Mouse (Mus musculus) spleen, embryonic (tissue): Measurements from ENCODE around the gene Osbpl3.

Experiments
- CTCF ChIA-PET: fragments of 350-600 bp; sonication (Branson Sonifier 250); formaldehyde crosslinking; loops from one replicate; lab custom pipeline; 2022; lab: Charles Lee

Gene Osbpl3

DNA sequence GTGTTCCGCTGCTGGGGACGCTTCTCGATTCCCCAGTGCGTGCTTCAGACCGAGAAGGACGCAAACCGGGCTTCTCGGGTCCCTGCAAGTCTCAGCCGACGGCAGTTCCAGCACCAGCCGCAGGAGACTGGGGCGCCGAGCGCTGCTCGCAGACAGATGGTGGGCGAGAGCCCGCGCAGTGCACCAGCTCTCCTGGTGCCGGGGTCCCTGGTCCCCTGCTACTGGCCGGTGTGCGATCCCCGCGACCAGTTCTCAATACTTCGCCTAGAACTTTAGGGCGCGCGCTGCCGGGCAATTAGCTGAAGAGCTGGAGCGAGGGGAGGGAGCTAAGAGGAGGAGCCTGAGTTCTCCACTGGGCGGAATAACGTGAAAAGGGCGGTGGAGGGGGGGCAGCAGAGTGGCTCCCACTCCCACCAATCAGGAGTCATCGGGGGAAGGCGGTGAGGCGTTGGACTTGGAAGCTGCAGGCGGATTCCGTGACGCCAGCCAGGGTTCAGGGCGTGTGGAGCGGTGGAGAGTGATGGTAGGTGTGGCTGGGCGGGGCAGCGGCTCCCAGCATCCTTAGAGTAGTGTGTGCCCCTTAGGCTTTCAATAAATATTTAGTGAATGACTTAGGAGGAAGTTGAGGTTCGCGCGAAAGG lies at the start of gene Osbpl3:
TSS of gene Osbpl3 (minus strand) at position 373 of the 641 bp plus-strand sequence.
- CTCF ChIA-PET: no interaction called here

DNA sequence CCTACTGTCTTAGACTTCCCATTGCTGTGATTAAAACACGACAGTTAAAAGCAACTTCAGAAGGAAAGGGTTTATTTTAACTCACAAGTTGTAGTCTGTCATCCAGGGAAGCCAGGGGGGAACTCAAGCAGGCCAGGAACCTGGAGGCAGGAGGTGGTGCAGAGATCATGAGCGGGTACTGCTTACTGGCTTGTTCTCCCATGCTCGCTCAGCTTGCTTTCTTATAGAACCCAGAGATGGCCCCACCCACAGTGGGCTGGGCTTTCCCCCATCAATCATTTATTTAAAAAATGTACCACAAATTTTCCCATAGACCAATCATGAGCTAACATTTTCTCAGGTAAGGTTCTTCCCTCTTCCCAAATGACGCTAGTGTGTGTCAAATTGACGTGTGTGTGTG lies 49.5 kb upstream of the Osbpl3 start:
- CTCF ChIA-PET: no interaction called here

DNA sequence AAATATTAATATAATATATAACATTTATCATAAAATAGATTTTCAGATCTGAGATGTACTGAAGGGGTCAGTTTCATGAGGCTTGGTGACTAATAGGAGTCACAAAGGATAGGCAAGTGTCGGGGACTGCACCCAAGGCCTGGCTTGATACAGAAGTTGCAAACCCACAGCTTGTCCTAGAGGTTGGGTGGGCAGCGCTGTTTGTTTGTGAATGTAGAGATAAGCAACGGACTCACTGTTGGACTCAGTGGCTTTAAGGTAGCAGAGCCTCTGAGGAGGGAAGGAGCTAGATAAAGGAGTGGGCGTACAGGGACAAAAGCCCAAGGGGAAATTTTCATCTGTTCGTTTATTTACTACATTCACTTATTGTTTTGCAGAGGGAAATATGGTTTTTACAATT lies 48.7 kb upstream of the Osbpl3 start:
- CTCF ChIA-PET: no interaction called here

DNA sequence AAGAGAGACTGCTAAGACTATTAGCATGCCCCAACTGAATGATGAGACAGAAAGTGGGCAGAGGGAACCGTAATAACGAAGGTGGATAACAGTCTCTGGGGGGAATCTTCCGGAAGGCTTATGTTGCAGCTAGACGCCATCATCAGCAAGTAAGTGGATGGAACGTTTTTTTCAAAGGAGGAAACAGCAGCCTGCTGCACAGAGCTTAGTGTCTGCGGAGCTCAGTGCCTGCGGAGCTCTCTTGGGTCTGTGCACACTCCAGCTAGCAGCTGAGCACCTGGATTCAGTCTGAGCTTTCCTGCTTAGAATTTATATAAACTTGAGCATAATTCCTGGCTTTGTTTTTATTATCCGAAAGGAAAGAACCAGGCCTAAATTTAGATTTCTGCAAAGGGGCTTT lies 47.8 kb upstream of the Osbpl3 start:
- CTCF ChIA-PET: no interaction called here

DNA sequence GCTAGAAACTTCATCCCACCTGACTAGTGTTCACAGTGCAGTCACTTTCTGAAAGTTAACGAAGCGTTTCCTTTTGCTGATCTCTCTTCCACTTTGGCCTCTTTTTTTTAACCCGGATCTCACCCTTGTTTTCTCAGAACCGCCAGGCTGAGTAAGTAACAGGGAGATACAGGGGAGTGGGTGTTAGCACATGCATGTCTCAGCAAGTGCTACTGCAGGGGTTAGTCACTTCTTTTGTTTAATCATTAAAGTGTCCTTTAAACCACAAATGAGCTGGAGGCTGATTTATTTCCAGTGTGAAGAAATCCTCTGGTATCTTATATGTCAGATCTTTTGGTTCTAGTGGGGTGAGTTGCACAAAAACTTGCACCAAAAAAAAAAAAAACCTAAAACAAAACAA lies 47.0 kb upstream of the Osbpl3 start:
- CTCF ChIA-PET: no interaction called here

DNA sequence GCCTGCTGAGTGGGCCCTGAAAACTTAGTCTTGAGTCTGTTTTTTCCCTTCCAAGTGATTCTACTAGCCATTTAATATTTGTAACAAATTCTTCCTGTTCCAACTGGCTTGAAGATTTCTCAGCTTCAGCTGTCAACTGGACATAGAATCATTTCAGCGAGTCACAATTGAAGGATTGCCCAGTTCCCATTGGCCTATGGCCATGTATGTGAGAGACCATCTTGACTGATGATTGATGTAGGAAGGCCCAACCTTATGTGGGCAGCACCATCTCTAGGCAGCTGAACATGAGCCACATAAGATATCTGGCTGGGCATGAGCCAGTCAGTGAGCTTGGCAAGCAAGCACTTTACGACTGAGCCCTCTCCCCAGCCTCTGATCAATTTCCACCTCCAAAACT lies 42.3 kb upstream of the Osbpl3 start:
- CTCF ChIA-PET: no interaction called here

DNA sequence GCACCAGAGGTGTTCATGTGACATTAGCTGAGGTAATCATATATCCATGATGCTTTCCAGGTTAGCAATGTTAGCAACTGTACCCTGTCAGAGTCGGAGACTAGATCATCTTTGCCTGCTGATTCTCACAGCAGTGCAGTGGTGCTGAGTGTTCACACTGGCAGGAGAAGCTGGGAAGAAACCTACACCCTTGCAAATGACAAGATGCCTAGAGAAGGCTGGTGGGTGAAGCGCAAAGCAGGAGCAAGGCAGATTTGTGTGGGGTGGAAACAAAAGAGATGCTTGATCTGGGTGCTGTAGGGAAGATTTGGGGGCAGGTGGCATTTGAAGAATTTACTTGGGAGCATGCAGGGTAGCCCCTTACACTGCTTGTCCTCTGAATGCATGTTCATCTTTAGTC lies 34.5 kb upstream of the Osbpl3 start:
- CTCF ChIA-PET: no interaction called here

DNA sequence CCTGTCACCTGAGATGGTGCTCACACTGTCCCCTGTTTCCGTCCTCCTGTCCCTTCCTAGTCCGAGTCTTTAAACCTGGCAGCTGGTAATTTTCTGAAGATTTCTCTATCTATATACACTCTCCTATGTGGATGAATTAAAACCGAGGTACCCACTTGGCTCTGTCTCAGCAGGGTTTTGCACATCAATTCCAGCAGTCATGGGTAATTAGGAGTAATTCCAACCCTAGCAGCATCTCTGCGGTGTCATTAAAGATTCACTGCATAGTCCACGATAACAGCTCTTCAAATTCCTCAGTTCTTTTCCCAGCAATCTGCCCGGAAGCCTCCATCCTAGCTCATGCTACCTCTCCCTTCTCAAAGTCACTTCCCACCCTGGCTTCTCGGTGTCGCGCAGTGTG lies 33.4 kb upstream of the Osbpl3 start:
- CTCF ChIA-PET: no interaction called here

DNA sequence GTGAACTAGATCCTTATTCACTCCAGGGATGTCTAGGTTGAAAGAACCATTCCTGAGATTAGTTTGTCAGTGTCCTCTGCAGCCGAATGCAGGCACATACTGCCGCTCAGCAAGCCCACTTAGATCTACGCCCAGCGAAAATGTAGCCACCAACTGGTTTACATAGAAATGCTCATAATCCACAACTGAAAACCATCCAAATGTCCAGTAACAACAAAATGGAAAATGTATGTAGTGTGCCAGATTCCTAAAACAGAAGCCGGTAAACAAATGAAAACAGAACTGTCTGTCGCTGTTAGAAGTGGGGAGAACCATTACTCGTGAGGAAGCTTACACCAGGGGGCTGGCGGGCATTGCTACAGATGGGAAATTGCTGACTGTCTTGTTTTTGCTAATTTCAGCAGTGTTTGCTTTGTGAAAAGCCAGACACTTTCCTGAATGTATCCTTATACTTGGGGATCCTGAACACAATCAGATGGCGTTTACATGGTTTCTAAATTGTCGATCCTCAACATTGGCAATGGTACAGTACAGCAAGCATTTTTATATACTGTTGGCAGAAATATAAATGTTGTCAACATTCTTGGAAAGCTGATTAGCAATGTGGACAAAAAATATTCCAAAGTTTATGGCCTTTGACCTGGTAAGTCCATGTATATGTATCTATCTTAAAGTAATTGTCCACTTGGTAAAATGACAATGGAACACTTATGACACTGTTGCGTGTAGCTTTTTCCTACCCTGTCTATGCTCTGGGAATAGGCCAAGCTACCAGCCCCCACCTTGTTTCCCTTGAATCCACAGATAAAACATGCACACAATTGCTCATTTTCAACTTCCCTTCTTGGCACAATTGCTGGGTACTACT lies 30.3 kb upstream of the Osbpl3 start:
- CTCF ChIA-PET: no interaction called here

DNA sequence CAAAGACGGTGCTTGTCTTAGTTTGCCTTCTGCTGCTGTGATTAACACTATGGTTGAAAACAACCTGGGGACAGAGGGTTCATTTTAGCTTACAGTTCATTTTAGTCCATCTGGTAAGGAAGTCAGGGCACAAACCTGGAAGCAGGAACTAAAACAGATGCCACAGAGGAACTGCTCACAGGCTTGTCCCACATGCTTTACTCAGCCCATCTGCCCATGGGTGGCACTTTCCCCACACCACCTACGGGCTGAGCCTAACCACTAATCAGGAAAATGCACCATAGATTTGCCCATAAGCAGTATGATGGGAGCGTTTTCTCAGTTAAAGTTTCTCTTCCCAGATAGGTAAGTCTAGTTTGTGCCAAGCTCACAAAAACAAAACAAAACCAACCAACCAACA lies 27.4 kb upstream of the Osbpl3 start:
- CTCF ChIA-PET: no interaction called here

DNA sequence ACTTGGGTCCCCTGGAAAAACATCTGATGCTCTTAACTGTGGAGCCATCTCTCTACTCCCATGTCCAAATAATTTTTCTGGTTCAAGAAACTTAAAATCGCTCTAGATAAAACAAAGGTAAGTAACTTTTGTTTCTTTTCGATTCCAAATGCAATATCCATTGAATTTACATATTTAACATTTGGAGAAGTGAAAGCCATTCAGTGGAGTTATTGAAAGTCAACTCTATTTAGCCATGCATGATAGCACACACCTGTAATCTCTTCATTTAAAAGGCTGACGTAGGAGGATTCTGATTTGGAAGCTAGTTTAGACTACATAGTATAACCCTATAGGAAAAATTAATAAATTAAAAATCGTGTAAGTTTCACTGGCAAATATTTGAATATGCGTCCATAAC lies 25.5 kb upstream of the Osbpl3 start:
- CTCF ChIA-PET: no interaction called here

DNA sequence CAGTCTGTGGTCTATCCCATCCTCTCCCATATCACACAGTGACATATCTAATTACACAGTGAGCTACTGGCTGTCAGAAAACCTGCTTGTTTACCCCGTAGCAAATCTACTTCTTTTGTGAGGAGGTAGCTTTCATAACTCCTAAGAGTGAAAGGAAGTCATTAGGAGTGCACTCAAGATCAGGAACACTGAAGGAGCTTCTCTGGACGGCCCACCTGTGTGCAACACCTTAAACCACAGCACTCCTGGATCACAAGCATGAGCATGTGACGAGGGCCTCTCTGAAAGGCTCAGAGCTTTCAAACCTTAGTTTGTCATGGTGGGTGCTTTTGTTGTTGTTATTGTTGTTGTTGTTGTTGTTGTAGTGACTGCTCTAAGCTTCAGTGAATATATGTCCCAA lies 10.4 kb upstream of the Osbpl3 start:
- CTCF ChIA-PET: no interaction called here

DNA sequence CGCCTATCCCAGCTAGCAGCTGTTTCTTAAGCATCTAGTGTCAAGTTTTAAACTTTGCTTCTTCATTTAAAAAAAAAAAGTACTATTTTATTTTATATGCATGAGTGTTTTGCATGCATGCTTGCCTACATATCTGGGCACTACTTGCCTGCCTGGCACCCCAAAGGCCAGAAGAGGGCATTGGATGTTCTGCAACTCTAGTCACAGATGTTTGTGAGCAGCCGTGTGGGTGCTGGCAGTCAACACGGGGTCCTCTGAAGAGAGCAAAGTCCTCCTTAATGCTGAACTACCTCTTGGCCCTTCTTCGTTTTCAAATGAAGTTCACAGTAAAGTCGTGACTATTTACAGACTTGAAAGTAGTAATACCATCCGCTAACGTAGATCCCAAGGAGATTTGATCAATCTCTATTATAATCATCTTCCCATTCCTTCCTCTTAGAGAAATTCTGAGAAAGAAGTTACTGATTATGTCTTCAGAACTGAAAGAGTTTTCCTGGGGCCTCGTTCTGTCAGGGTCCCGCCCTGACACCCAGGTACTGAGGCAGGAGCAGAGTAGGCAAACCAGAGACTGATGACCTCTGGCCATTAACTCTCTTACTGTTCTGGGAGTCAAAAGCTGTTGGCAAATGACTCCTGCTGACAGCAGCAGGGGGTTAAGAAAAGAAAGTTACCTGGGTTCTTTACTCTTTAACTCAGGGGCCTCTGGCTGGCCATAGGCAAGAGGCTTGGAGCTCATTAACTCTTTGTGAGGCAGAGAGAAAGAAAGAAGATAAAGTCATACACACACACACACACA lies 8.9 kb upstream of the Osbpl3 start:
- CTCF ChIA-PET: no interaction called here

DNA sequence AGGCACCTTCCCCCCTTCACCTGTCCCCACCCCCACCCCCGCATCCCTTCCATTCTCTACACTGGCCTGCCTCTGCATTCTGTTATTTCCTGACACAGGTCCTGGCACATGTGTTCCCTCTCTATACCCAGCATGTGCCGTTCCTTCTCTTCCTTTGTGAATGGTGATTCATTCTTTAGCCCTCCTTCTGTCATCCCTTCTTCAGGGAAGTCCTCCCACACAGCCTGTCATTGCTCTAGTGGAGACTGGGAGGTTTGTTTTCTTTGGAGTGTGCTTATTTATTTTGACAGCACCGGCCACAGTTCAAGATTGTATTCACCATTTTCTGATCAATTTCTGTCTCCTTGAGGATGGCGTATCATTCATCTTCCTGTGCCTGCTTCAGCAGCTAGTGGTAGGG lies 6.0 kb upstream of the Osbpl3 start:
- CTCF ChIA-PET: no interaction called here

DNA sequence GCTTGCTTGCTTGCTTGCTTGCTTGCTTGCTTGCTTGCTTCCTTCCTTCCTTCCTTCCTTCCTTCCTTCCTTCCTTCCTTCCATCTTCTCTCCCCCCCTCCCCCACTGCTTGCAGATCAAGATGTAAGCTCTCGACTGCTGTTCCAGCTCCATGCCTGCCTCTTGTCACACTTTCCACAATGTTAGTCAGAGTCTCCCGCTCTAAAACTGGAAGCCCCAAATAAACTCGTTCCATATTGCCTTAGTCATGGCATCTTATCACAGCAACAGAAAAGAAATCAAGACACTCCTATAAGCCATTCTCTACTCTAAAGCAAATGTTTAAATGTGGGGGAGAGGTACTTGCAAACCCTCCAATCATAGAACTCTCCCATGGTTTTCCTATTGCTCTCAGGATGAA lies 5.6 kb upstream of the Osbpl3 start:
- CTCF ChIA-PET: no interaction called here

DNA sequence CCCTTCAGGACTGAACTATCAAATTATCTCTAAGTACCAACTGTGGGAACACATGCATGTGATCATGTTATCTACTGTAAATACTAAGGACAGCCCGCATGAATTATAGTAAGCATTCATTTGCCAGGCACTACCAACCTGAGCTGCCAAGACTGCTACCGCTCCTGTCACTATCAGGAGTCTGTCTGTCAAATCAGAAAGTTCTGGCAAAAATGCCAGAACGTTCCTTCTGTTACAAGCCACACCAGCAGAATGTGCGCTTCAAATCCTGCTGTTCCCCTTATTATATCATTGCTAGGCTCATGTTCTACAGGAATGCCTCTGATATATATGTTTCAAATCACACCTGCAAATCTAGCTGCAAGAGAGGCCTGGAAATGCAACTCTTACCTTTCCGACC lies 4.6 kb upstream of the Osbpl3 start:
- CTCF ChIA-PET: no interaction called here

DNA sequence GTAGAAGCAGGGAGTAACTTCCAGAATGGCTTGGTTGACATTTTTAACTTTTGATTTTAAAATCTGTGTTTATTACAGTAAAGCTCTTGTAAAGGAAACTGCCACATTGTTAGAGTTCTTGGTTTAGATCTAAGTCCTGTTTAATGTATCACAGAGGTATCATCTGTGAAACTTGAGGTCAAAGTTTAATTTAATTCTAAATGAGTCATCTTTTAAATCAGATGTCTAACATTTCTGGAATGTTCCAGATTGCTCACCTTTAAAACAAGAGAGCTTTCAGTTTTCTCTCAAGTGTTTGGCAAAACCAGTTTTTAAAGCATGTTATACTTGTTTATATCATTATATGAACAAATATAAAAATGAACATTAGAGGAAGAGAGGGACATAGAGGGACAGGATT lies 4.2 kb upstream of the Osbpl3 start:
- CTCF ChIA-PET: no interaction called here

DNA sequence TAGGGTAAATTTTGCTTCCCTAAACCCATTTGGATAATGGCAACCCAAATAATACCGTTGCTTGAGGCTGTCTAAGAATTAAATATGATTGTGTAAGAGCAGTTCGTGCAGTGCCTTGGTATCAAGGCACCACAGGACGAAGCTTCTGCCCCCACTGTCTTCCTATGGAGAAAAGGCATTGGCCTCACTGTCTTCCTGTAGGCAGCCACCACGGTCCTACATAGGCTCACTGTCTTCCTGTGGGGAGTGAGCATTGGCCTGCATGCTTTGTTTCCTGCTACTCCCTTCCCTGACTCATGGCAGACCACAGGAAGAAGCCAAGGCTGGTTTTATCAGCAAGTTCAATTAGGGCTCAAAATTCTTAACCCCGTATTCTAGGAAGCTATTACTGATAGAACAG lies 3.3 kb upstream of the Osbpl3 start:
- CTCF ChIA-PET: no interaction called here

DNA sequence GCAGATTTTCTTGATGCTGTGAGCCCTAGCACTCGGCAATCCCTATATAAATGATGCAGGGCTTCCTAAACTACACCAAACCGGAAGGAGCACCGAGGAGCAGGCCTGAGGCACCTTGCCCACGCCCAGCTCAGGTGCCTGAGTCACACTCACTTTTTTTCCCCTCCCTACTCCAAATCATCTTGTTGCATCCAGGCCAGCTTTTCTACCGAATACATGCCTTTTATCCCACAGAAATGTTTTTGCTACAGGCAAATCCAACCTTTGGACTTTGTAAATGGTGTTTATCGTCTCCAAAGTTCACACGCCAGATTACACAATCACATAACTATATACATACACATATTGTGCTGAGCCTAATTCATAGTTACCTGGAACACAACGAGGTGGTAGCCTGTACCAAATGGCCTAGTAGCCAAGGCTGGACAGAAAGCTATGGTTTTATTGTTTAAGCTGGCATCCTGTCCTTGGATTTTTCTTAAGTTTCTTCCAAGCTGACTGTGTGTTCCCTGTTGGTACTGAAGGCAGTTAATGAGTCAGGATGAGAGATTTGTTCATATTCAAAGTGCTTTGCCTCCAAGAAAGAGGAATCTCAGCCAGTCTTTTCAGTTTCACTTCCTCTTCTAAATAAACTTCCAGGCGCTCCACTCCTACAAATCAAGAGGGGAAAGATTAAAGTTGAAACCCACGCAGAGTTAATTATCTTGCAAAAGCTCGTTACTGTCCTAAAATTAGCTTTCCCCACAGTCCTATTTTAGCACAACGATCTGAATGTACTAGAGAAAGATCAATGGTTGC lies 1.7 kb upstream of the Osbpl3 start:
- CTCF ChIA-PET: no interaction called here

DNA sequence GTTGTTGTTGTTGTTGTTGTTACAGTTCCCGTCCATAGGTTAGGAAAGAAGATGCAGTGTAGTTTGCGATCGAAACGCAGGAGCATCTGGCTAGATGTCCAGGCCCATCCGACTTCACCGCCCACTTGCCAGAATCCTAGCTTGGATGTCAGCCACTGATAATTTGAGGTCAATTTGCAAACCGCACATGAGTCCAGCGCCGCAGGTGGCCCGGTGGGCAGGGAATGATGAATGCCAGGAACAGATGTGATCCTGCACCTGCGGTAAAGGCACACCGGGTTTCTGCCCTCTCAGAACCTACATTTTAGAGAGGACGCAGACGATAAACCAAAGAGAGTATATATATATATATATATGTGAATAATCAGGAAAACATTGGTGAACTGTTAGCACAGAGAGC lies 705 bp upstream of the Osbpl3 start:
- CTCF ChIA-PET: no interaction called here

DNA sequence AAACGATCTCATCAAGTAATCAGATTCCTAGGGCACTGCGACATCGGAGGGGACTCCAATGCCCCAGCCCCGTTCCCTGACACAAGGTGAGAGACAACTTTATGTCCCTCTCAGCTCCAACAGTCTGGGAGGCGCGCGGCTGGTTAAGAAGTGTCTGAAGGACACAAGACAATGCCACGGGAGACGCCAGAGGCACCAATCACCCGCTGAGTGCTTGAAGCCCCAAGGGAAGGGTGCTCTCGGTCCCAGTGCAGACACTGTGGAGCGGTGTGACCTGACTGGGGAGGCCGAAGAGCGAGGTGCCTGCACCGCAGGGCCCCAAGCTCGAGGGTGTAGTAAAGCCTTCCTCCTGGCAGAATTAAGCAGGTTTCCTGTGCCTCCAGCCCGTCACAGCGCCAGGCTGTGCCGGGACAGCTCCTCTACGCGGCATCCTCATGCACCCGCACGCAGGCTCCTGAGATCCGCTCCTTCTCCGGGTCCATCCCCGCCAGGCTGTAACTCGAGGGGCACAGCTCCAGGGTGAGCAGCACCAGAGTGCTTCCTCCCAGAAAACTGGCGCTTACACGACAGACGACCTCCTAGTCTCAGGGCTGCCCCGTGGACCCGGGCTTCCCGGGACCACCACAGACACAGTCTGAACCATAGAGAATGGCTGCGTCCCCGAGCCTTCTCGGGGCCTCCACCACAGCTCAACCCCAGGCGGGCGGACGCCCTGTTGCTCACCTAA lies 736 bp downstream of the Osbpl3 start:
- CTCF ChIA-PET: interaction anchor here (0.6 kb wide), 1 partner anchor 64 kb away, joined by 3 read pairs; no protein-coding TSS in a partner anchor
